Mouse (Mus musculus) kidney, embryonic 15.5 days (tissue): ENCODE measurements around the gene Prkcsh. TPM values are rescaled to one million over a fixed set of nuclear protein-coding genes. Genes with fewer than 3 reads are reported as not detected.

Experiments used
- ATAC-seq: fragments of 200-750 bp; cut with Nextera tagmentation; replicated peaks from 2 replicates; pipeline ENCODE4 v1.8.0; 2017; ENCODE audit warnings: moderate TSS enrichment; ENCODE audit not compliant: low FRiP score
- H3K27ac ChIP-seq: fragments of 300-500 bp; sonication (generic); 2 replicates; pipeline ENCODE4 v1.5.1; 2015; ENCODE audit warnings: mild to moderate bottlenecking, inconsistent platforms
- H3K27me3 ChIP-seq: fragments of 300-500 bp; sonication (generic); 2 replicates; pipeline ENCODE4 v1.6.1; 2015; ENCODE audit warnings: inconsistent platforms
- H3K36me3 ChIP-seq: fragments of 300-500 bp; sonication (generic); 2 replicates; pipeline ENCODE4 v1.6.1; 2015; ENCODE audit warnings: inconsistent platforms
- H3K4me1 ChIP-seq: fragments of 300-500 bp; sonication (generic); 2 replicates; pipeline ENCODE4 v1.6.1; 2015; ENCODE audit warnings: inconsistent platforms
- H3K4me2 ChIP-seq: fragments of 300-500 bp; sonication (generic); 2 replicates; pipeline ENCODE4 v1.6.1; 2015; ENCODE audit warnings: moderate library complexity, mild to moderate bottlenecking, inconsistent platforms
- H3K4me3 ChIP-seq: fragments of 300-500 bp; sonication (generic); replicated peaks from 2 replicates; pipeline ENCODE4 v1.5.1; 2015; ENCODE audit warnings: mild to moderate bottlenecking, inconsistent platforms
- H3K9ac ChIP-seq: fragments of 300-500 bp; sonication (generic); 2 replicates; pipeline ENCODE4 v1.6.1; 2015; ENCODE audit warnings: mild to moderate bottlenecking, inconsistent platforms
- H3K9me3 ChIP-seq: fragments of 300-500 bp; sonication (generic); replicated peaks from 2 replicates; pipeline ENCODE4 v1.6.1; 2016; ENCODE audit warnings: inconsistent platforms
- WGBS: fragments of 180-500 bp; shearing (Covaris S2); methylation state at CpG from one replicate; pipeline ENCODE4 v1.1.7; 2015; ENCODE audit warnings: mixed read lengths; 5-methylcytosine and 5-hydroxymethylcytosine counted together
- polyA plus RNA-seq: library from polyadenylated mRNA; unstranded; fragments of >200 nt; fragmentation: Nextera tagmentation; extraction: Ambion mirVana; gene quantifications from 2 replicates; pipeline ENCODE4 v1.2.1, GENCODE M21; 2015

Prkcsh gene
- polyA plus RNA-seq, 1 experiment from 2014 or later, result 140 TPM

- Histone ChIP-seq H3K4me3 (peak overlapping the region; percentile 52), H3K9me3 (no peaks in the 10 kb centered on the region), H3K36me3 (peaks cover 10% of the 10 kb centered on the region), H3K9ac (peak overlapping the region; percentile 18), H3K4me2 (peak overlapping the region; percentile 90), H3K27me3 (peaks cover 15% of the 10 kb centered on the region), H3K27ac (peak overlapping the region; percentile 20; the same call in 1 of the 2 replicates), H3K4me1 (peaks cover 49% of the 10 kb centered on the region)
- WGBS, result 2% methylated on average over 34 of the region's 34 CpGs
- ATAC-seq, result peak; percentile 85
Measured at GRCm38 (mm10) chr9:21962416-21963059, 40.1 kb upstream of the Prkcsh start.

GRCm38 (mm10) chr9:21963417-21963816 is 39.2 kb upstream of the Prkcsh start, which contains the start of gene Epor:
Gene Epor, minus strand, starts transcription at chr9:21963506.
- Histone ChIP-seq H3K36me3 (peaks cover 2% of the 10 kb centered on the region), H3K9ac (peak within 1 kb of the TSS; percentile 18), H3K27me3 (peaks cover 19% of the 10 kb centered on the region), H3K27ac (peak within 1 kb of the TSS; percentile 20; the same call in 1 of the 2 replicates), H3K4me2 (peak within 1 kb of the TSS; percentile 90), H3K4me3 (peak within 1 kb of the TSS; percentile 52), H3K4me1 (peaks cover 49% of the 10 kb centered on the region), H3K9me3 (no peaks in the 10 kb centered on the region)
- peak; percentile 69 for ATAC-seq
- WGBS, result 2% methylated on average over 8 of the region's 8 CpGs

- Histone ChIP-seq H3K4me3 (no peak overlapping the region), H3K4me2 (no peak overlapping the region), H3K36me3 (peaks cover 14% of the 10 kb centered on the region), H3K27ac (no peak overlapping the region), H3K4me1 (peaks cover 1% of the 10 kb centered on the region; the same call in 1 of the 2 replicates), H3K9me3 (no peaks in the 10 kb centered on the region), H3K27me3 (0 out of 2 replicates have a peak, but pooled peaks cover 5% of the 10 kb centered on the region), H3K9ac (no peak overlapping the region)
- WGBS, result 44% methylated on average over 6 of the region's 6 CpGs
- ATAC-seq, result no peak
Measured at GRCm38 (mm10) chr9:21968883-21969282, 33.7 kb upstream of the Prkcsh start.

DNA sequence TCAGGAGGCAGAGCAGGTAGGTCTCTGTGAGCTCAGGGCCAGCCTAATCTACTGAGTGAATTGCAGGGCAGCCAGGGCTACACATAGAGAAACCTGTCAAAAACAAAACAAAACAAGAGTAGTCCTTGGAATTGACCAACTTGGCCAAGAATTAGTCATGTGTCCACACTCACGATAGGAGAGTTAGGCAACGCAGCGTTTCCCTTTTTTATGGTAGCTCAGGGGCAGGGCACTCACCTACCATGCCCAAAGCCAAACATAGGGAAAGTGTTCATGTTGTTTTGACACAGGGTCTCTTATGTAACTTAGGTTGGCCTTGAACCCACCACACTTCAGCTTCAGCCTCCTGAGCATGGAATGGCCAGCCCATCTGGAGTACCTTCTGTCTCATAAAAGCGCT is 33.3 kb upstream of the Prkcsh start:
- ATAC-seq, result no peak
- Histone ChIP-seq H3K9ac (no peak overlapping the region), H3K4me1 (no peaks in the 10 kb centered on the region), H3K27ac (no peak overlapping the region), H3K4me3 (no peak overlapping the region), H3K36me3 (peaks cover 14% of the 10 kb centered on the region), H3K4me2 (no peak overlapping the region), H3K9me3 (no peaks in the 10 kb centered on the region), H3K27me3 (0 out of 2 replicates have a peak, but pooled peaks cover 5% of the 10 kb centered on the region)
- 91% methylated on average over 4 of the region's 4 CpGs for WGBS

DNA sequence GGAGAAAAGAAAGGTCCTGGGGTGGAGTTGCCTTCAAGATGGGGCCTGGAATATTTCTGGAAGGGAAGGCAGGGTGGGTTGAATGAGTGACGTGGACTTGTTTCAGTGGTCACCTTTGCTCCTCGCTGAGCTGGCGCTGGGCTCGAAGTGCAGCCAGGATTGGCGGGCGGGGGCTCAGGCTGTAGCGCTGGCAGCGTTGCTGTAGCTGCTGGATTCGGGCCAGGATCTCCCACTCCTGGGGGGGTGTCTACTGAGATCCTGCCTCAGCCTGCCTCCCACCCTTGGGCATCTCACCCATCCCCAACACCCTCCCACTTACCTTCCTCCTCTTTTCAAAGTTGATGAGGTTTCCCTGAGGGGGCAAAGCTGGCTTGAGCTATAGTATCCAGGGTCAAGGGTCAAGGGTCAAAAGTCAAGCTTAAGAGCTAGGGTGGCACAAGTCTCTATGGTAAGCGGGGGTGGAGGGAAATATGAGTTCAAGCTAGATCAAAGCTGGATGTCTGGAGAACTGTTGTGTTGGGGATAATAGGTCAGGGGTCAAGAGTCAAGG is 25.9 kb upstream of the Prkcsh start:
- no peak overlapping the region for H3K4me3 ChIP-seq

GRCm38 (mm10) chr9:21977331-21977730 is 25.3 kb upstream of the Prkcsh start:
- no peaks in the 10 kb centered on the region for H3K27me3 ChIP-seq
- H3K9ac ChIP-seq, result no peak overlapping the region
- H3K9me3 ChIP-seq, result no peaks in the 10 kb centered on the region
- no peak for ATAC-seq
- no peak overlapping the region for H3K27ac ChIP-seq
- H3K36me3 ChIP-seq, result peaks cover 50% of the 10 kb centered on the region
- no peak overlapping the region for H3K4me3 ChIP-seq
- no peaks in the 10 kb centered on the region for H3K4me1 ChIP-seq
- WGBS, result 82% methylated on average over 5 of the region's 5 CpGs
- no peak overlapping the region for H3K4me2 ChIP-seq

More for the DNA sequence above, 25.9 kb upstream of the Prkcsh start:
- H3K4me1 ChIP-seq, result no peaks in the 10 kb centered on the region
- no peak for ATAC-seq
- H3K27me3 ChIP-seq, result no peaks in the 10 kb centered on the region
- H3K36me3 ChIP-seq, result peaks cover 48% of the 10 kb centered on the region
- no peak overlapping the region for H3K4me2 ChIP-seq
- WGBS, result 83% methylated on average over 10 of the region's 10 CpGs
- no peaks in the 10 kb centered on the region for H3K9me3 ChIP-seq
- H3K9ac ChIP-seq, result no peak overlapping the region
- H3K27ac ChIP-seq, result no peak overlapping the region

- no peaks in the 10 kb centered on the region for H3K27me3 ChIP-seq
- WGBS, result 18% methylated on average over 2 of the region's 2 CpGs
- no peak overlapping the region for H3K27ac ChIP-seq
- no peak overlapping the region for H3K4me2 ChIP-seq
- no peak for ATAC-seq
- H3K4me1 ChIP-seq, result no peaks in the 10 kb centered on the region
- peaks cover 45% of the 10 kb centered on the region for H3K36me3 ChIP-seq
- H3K4me3 ChIP-seq, result no peak overlapping the region
- no peaks in the 10 kb centered on the region for H3K9me3 ChIP-seq
- H3K9ac ChIP-seq, result no peak overlapping the region
Measured at GRCm38 (mm10) chr9:21977972-21978371, 24.6 kb upstream of the Prkcsh start.

DNA sequence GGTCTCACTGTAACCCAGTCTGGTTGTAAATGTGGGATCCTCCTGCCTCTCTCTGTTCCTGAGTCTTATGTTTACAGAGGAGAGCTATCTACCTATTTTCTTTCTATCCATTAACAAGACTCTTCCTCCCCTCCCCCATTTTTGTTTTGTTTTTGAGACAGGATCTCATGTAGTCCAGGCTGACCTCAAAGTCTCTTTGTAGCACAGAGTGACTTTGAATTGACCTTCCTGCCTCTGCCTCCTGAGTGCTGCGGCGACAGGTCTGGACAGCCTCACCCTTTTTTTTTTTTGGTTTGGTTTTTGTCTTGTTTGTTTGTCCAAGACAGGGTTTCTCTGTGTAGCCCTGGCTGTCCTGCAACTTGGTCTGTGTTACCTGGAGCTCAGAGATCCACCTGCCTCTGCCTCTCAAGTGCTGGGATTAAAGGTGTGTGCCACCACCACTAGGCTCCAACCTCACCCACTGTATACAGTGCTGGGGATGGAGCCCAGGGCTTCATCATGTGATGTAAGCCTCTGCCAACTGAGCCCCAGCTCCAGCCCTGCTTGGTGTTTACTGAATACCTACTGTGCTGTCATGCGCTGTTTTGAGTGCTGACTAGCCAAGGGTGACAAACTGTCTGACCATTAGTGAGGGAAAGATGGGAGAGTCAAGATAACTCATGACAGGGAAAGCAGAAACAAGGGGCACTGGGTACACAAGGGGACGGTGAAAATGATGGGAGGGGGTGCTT is 24.0 kb upstream of the Prkcsh start:
- Histone ChIP-seq H3K4me2 (no peak overlapping the region), H3K4me3 (no peak overlapping the region), H3K27me3 (no peaks in the 10 kb centered on the region), H3K4me1 (no peaks in the 10 kb centered on the region), H3K27ac (no peak overlapping the region), H3K36me3 (peaks cover 42% of the 10 kb centered on the region), H3K9ac (no peak overlapping the region), H3K9me3 (no peaks in the 10 kb centered on the region)
- 79% methylated on average over 4 of the region's 4 CpGs for WGBS
- ATAC-seq, result no peak

- no peak overlapping the region for H3K4me3 ChIP-seq
- H3K9ac ChIP-seq, result no peak overlapping the region
- H3K9me3 ChIP-seq, result no peaks in the 10 kb centered on the region
- H3K4me1 ChIP-seq, result peaks cover 16% of the 10 kb centered on the region
- H3K4me2 ChIP-seq, result no peak overlapping the region
- H3K27ac ChIP-seq, result no peak overlapping the region
- ATAC-seq, result no peak
- WGBS, result 40% methylated on average over 3 of the region's 3 CpGs
- H3K27me3 ChIP-seq, result peaks cover 27% of the 10 kb centered on the region
- H3K36me3 ChIP-seq, result peaks cover 27% of the 10 kb centered on the region
Measured at GRCm38 (mm10) chr9:21983911-21984310, 18.7 kb upstream of the Prkcsh start.

DNA sequence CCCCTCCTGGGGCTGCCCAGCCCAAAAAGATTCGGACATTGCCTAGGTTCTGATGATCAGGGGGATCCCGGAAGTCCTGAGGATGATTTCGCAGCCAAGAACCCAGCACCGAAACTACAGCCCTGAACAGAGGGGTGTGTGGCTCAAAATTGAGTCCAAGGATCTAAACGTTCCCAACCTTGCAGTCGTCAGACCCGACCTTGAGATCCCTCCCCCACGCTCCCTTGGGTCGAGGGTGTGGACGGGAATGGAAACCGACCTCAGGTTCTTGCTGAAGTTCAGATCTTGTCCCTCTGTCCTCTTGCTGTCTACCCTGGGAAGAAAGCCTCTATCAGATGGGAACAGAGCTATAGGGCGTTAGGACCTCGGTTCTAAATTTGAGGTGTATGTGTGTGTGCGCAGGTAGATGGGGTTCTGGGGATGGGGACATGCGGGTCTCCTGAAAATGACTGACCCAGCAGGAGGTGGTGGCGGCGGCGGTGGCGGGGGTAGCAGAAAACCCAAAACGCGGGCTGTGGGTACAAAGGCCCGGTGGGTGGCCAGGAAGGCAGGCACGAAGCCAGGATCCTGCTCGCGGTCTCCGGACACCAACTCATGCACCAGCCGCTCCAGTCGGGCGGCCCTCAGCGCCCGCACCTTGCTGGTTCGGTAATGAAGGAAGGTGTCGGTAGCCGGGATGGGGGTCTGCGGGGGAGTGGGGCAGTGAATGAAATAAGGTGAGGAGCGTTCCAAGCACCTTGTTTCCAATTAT is 14.8 kb upstream of the Prkcsh start:
- H3K9me3 ChIP-seq, result no peaks in the 10 kb centered on the region
- H3K4me1 ChIP-seq, result peaks cover 32% of the 10 kb centered on the region
- WGBS, result 9% methylated on average over 36 of the region's 36 CpGs
- H3K36me3 ChIP-seq, result no peaks in the 10 kb centered on the region
- H3K27ac ChIP-seq, result 0 out of 2 replicates have a peak overlapping the region, but pooled peaks have one; percentile 18
- no peak overlapping the region; the same call in 1 of the 2 replicates for H3K9ac ChIP-seq
- peak overlapping the region; percentile 61 for H3K4me3 ChIP-seq
- peaks cover 64% of the 10 kb centered on the region for H3K27me3 ChIP-seq
- no peak for ATAC-seq
- H3K4me2 ChIP-seq, result peak overlapping the region; percentile 92

GRCm38 (mm10) chr9:21988421-21989101 is 14.0 kb upstream of the Prkcsh start:
- Histone ChIP-seq H3K9ac (peak overlapping the region; percentile 45), H3K4me2 (peak overlapping the region; percentile 92), H3K4me3 (peak overlapping the region; percentile 61), H3K4me1 (peaks cover 32% of the 10 kb centered on the region), H3K9me3 (no peaks in the 10 kb centered on the region), H3K27ac (peak overlapping the region; percentile 79), H3K36me3 (no peaks in the 10 kb centered on the region), H3K27me3 (peaks cover 66% of the 10 kb centered on the region)
- ATAC-seq, result peak; percentile 76
- under 1% methylated on average over 32 of the region's 32 CpGs for WGBS
